21 mouse cellular contexts compared by ENCODE assay signal in genomic region chr17:65606014-65606413, GRCm38 (mm10). TPM values are rescaled to one million over a fixed set of nuclear protein-coding genes. Genes with fewer than 3 reads are reported as not detected.
DNase-seq lines count a peak whose midpoint lies in the region; ATAC-seq and TF ChIP-seq lines count a peak whose summit lies in the region.
"Had no signal": no experiment of that assay in that cellular context is flagged by ENCODE, and none has a peak within 500 bp of the region (broad histone marks: within the 10 kb centered on the region; RNA-seq: fewer than 3 reads in every experiment).

No protein-coding gene starts in this region.

- ATAC-seq in stomach, embryonic 14.5 days (ENCODE audit: insufficient number of reproducible peaks, insufficient read depth, low FRiP score, low read depth) = peak; percentile 40; the same call in 1 of the 2 replicates
- no peak for ATAC-seq in stomach, postnatal 0 days (ENCODE audit: low FRiP score, low TSS enrichment)
- peak; percentile 91 for ATAC-seq in erythroid progenitor cell, adult 5-6 weeks (replicated peaks; ENCODE audit: low FRiP score, poor library complexity, severe bottlenecking)
- peak; percentile 94 for ATAC-seq in liver, embryonic 14.5 days (ENCODE audit: insufficient read depth)
- no peak for ATAC-seq in forebrain, embryonic 12.5 days (ENCODE audit: low FRiP score)
- ATAC-seq: forebrain, embryonic 13.5 days had no signal

- H3K27ac ChIP-seq in stomach, embryonic 14.5 days (ENCODE audit: low read length) = no peak overlapping the region
- H3K27ac ChIP-seq in stomach, postnatal 0 days (replicated peaks) = no peak overlapping the region
- peak overlapping the region; percentile 27 for H3K27ac ChIP-seq in liver, embryonic 14.5 days
- H3K27ac ChIP-seq in forebrain, embryonic 12.5 days = no peak overlapping the region
- H3K27ac ChIP-seq: forebrain, embryonic 13.5 days; midbrain, embryonic 10.5 days; neural tube, embryonic 13.5 days had no signal

- H3K4me1 ChIP-seq in stomach, embryonic 14.5 days (ENCODE audit: control insufficient read depth, insufficient read depth, low read length) = peaks cover 21% of the 10 kb centered on the region; the same call in 1 of the 2 replicates
- H3K4me1 ChIP-seq in stomach, postnatal 0 days (replicated peaks; ENCODE audit: control insufficient read depth, insufficient read depth) = peaks cover 16% of the 10 kb centered on the region
- H3K4me1 ChIP-seq in liver, embryonic 14.5 days (replicated peaks; ENCODE audit: control insufficient read depth in 2 of 2, insufficient read depth in 2 of 2, low read length in 1 of 2) = peaks cover 53 to 69% of the 10 kb centered on the region in 2 experiments
- peaks cover 34% of the 10 kb centered on the region for H3K4me1 ChIP-seq in forebrain, embryonic 12.5 days

- no peaks in the 10 kb centered on the region for H3K27me3 ChIP-seq in stomach, embryonic 14.5 days (ENCODE audit: control insufficient read depth, insufficient read depth, low read length)
- H3K27me3 ChIP-seq in stomach, postnatal 0 days (ENCODE audit: control insufficient read depth, insufficient read depth, low read length) = no peaks in the 10 kb centered on the region
- H3K27me3 ChIP-seq in liver, embryonic 14.5 days (ENCODE audit: control insufficient read depth, insufficient read depth, low read length) = no peaks in the 10 kb centered on the region
- no peaks in the 10 kb centered on the region for H3K27me3 ChIP-seq in forebrain, embryonic 12.5 days
- H3K27me3 ChIP-seq: forebrain, embryonic 13.5 days; neural tube, embryonic 13.5 days had no signal

- H3K4me3 ChIP-seq in stomach, embryonic 14.5 days (ENCODE audit: low read depth, low read length) = no peak overlapping the region
- H3K4me3 ChIP-seq in stomach, postnatal 0 days (ENCODE audit: low read depth, low read length) = no peak overlapping the region
- no peak overlapping the region for H3K4me3 ChIP-seq in liver, embryonic 14.5 days (ENCODE audit: insufficient read depth in 1 of 2, low read depth in 2 of 2, low read length in 2 of 2)
- no peak overlapping the region for H3K4me3 ChIP-seq in forebrain, embryonic 12.5 days (replicated peaks)
- H3K4me3 ChIP-seq: forebrain, embryonic 13.5 days; midbrain, embryonic 10.5 days; neural tube, embryonic 13.5 days had no signal

- WGBS in stomach, embryonic 14.5 days = 80% methylated on average over 4 of the region's 4 CpGs
- 69% methylated on average over 4 of the region's 4 CpGs for WGBS in stomach, postnatal 0 days
- 7% methylated on average over 4 of the region's 4 CpGs for WGBS in liver, embryonic 14.5 days (ENCODE audit: insufficient replicate concordance)
- 81% methylated on average over 4 of the region's 4 CpGs for WGBS in forebrain, embryonic 12.5 days

- no peaks in the 10 kb centered on the region for H3K9me3 ChIP-seq in stomach, embryonic 14.5 days (ENCODE audit: control insufficient read depth, low read depth, low read length)
- no peaks in the 10 kb centered on the region for H3K9me3 ChIP-seq in stomach, postnatal 0 days (ENCODE audit: control insufficient read depth, low read length)
- no peaks in the 10 kb centered on the region for H3K9me3 ChIP-seq in liver, embryonic 14.5 days (ENCODE audit: control insufficient read depth, low read length)
- H3K9me3 ChIP-seq in forebrain, embryonic 12.5 days = no peaks in the 10 kb centered on the region
- H3K9me3 ChIP-seq: forebrain, embryonic 13.5 days; midbrain, embryonic 10.5 days; neural tube, embryonic 13.5 days had no signal

- H3K36me3 ChIP-seq in stomach, embryonic 14.5 days (ENCODE audit: control insufficient read depth, insufficient read depth, low read length) = no peaks in the 10 kb centered on the region
- H3K36me3 ChIP-seq in stomach, postnatal 0 days (ENCODE audit: control insufficient read depth, insufficient read depth, low read length) = no peaks in the 10 kb centered on the region
- H3K36me3 ChIP-seq in liver, embryonic 14.5 days (replicated peaks; ENCODE audit: control insufficient read depth, insufficient read depth, low read depth) = no peaks in the 10 kb centered on the region; the same call in 1 of the 2 replicates
- no peaks in the 10 kb centered on the region for H3K36me3 ChIP-seq in forebrain, embryonic 12.5 days (replicated peaks)
- H3K36me3 ChIP-seq: neural tube, embryonic 13.5 days had no signal

- no peak for DNase-seq in stomach, postnatal 0 days (ENCODE audit: low spot score)
- DNase-seq in liver, embryonic 14.5 days (ENCODE audit: low read depth in 3 of 3, low spot score in 3 of 3) = peak; percentile 71 to 76 (median 75)
- no peak for DNase-seq in urinary bladder, adult 2 months (ENCODE audit: low spot score)
- no peak for DNase-seq in embryo, embryonic 10.5 days (ENCODE audit: low spot score)
- DNase-seq: adrenal gland, adult 2 months; cerebellum, adult 2 months; heart, postnatal 4 days; kidney, postnatal 4 days; lung, postnatal 10 days; right cerebral cortex, postnatal 14 days; thymus, postnatal 4 days had no signal

- no peak overlapping the region for H3K4me2 ChIP-seq in stomach, embryonic 14.5 days (replicated peaks; ENCODE audit: low read depth, low read length)
- H3K4me2 ChIP-seq in stomach, postnatal 0 days (replicated peaks; ENCODE audit: low read depth) = no peak overlapping the region
- H3K4me2 ChIP-seq in liver, embryonic 14.5 days (ENCODE audit: low read depth) = peak overlapping the region; percentile 48
- H3K4me2 ChIP-seq in forebrain, embryonic 12.5 days = no peak overlapping the region
- H3K4me2 ChIP-seq: forebrain, embryonic 13.5 days; neural tube, embryonic 13.5 days had no signal

- TF ChIP-seq EP300 in stomach, postnatal 0 days (optimal IDR thresholded peaks at IDR 0.05) = no peak
- TF ChIP-seq EP300 in liver, embryonic 14.5 days (IDR thresholded peaks at IDR 0.05; ENCODE audit: low read depth) = peak; percentile 79

- TF ChIP-seq CTCF in stomach, postnatal 0 days (IDR thresholded peaks at IDR 0.05; ENCODE audit: low read depth) = no peak
- no peak for TF ChIP-seq CTCF in liver, embryonic 14.5 days (IDR thresholded peaks at IDR 0.05; ENCODE audit: low read depth)

- no peak overlapping the region for H3K9ac ChIP-seq in stomach, embryonic 14.5 days (replicated peaks; ENCODE audit: low read depth, low read length)
- no peak overlapping the region for H3K9ac ChIP-seq in stomach, postnatal 0 days (ENCODE audit: low read length)
- no peak overlapping the region for H3K9ac ChIP-seq in liver, embryonic 14.5 days (replicated peaks)
- no peak overlapping the region for H3K9ac ChIP-seq in forebrain, embryonic 12.5 days
- H3K9ac ChIP-seq: forebrain, embryonic 13.5 days; neural tube, embryonic 13.5 days had no signal

RNA-seq across cellular contexts. Expression of gene Vapa, which starts 7.3 kb away (rescaled TPM):
- polyA plus RNA-seq in stomach, embryonic 14.5 days (2014; fragmentation: Nextera tagmentation; extraction: Ambion mirVana) = 182 and 194 TPM in 2 replicates
- 203 and 210 TPM in 2 replicates for polyA plus RNA-seq in stomach, postnatal 0 days (2015; fragmentation: Nextera tagmentation; extraction: Ambion mirVana)
- total RNA-seq in erythroid progenitor cell, adult 5-6 weeks (2015; ENCODE audit: low replicate concordance) = 39.3 and 51.6 TPM in 2 replicates
- total RNA-seq in erythroid progenitor cell, adult 5-6 weeks (2017; ENCODE audit: low replicate concordance) = 30.6 and 32.3 TPM in 2 replicates
- polyA plus RNA-seq in liver, embryonic 14.5 days (2012; rRNA removed) = 9.0 and 17.1 TPM in 2 replicates
- 60.6 and 62.9 TPM in 2 replicates for polyA plus RNA-seq in liver, embryonic 14.5 days (2014; fragmentation: Nextera tagmentation; extraction: Ambion mirVana)
- 67.9 and 68.3 TPM in 2 replicates for polyA plus RNA-seq in urinary bladder, adult 2 months (2012; rRNA removed)
- 236 and 246 TPM in 2 replicates for polyA plus RNA-seq in forebrain, embryonic 12.5 days (2016; fragmentation: Nextera tagmentation; extraction: Ambion mirVana)

RNA-seq across cellular contexts. Expression of gene Txndc2, which starts 36.0 kb away (rescaled TPM):
- 0.14 TPM in 1 of 2 replicates, not detected in the other for polyA plus RNA-seq in stomach, embryonic 14.5 days (2014; fragmentation: Nextera tagmentation; extraction: Ambion mirVana)
- polyA plus RNA-seq in stomach, postnatal 0 days (2015; fragmentation: Nextera tagmentation; extraction: Ambion mirVana) = not detected in 2 replicates
- not detected in 2 replicates for total RNA-seq in erythroid progenitor cell, adult 5-6 weeks (2015; ENCODE audit: low replicate concordance)
- not detected in 2 replicates for total RNA-seq in erythroid progenitor cell, adult 5-6 weeks (2017; ENCODE audit: low replicate concordance)
- polyA plus RNA-seq in liver, embryonic 14.5 days (2012; rRNA removed) = not detected in 2 replicates
- not detected in 2 replicates for polyA plus RNA-seq in liver, embryonic 14.5 days (2014; fragmentation: Nextera tagmentation; extraction: Ambion mirVana)
- polyA plus RNA-seq in urinary bladder, adult 2 months (2012; rRNA removed) = 0.04 and 0.06 TPM in 2 replicates
- 0.17 and 0.28 TPM in 2 replicates for polyA plus RNA-seq in forebrain, embryonic 12.5 days (2016; fragmentation: Nextera tagmentation; extraction: Ambion mirVana)
- polyA plus RNA-seq: cortical plate, adult 2 months; embryonic facial prominence, embryonic 14.5 days; heart, embryonic 14.5 days; kidney, embryonic 14.5 days; midbrain, embryonic 10.5 days; neural tube, embryonic 13.5 days had no signal

Comparison
In these comparisons a context has a peak if more than half of its experiments do, and no peak if none do; other contexts are left out.
1. ATAC-seq: peak in stomach, embryonic 14.5 days (single experiment), erythroid progenitor cell, adult 5-6 weeks (single experiment) and liver, embryonic 14.5 days (single experiment); none in stomach, postnatal 0 days (single experiment) and forebrain, embryonic 12.5 days (single experiment).
2. DNase-seq: peak in liver, embryonic 14.5 days (3 of 3); none in stomach, postnatal 0 days (single experiment), urinary bladder, adult 2 months (single experiment) and embryo, embryonic 10.5 days (single experiment).